ENCODE assay signal across 8 mouse cellular contexts in the genomic region with DNA sequence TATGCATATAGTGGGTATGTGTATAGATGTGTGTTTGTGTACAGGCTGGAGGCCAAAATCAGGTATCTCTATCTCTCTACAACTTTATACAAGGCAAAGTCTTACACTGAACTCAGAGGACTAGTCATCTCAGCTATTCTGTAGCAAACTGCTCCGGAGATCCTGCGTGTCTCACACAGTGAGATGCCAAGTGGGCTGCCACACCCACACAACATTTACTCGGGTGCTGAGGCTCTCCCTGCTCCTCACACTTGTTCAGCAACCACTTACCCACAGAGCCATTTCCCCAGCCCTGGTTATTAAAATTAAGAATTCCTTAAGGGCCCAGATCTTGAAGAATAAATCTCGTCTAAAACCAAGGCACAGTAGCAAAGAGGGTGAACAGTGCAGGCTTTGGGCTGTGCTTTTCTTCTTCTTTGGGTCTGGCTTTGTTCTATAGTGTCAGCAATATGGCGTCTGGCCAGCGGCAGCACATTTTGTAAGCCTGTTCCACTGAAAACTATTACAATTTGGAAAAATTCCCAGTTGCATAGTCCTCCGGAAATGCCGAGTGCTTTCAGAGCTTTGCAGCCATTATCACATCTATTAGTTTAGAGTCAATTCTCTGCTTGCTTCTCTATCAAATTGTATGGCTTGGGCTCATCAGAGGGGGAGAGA. TPM values are rescaled to one million over a fixed set of nuclear protein-coding genes. Genes with fewer than 3 reads are reported as not detected.
A peak's percentile ranks its signal among the peaks of the same experiment; 100 is the strongest.
DNase-seq lines count a peak whose midpoint lies in the region; ATAC-seq lines count a peak whose summit lies in the region.

No protein-coding gene starts in this region.

- peak; percentile 48 for DNase-seq in gastrocnemius, postnatal 10 days
- DNase-seq in gastrocnemius, adult 18-20 months (ENCODE audit: low spot score): no peak
- peak; percentile 37 for DNase-seq in ovary, postnatal 36 days (ENCODE audit: low spot score)
- no peak for DNase-seq in ovary, adult 18-20 months (ENCODE audit: low spot score)
- peak; percentile 73 for DNase-seq in hindbrain, embryonic 14.5 days (ENCODE audit: low spot score)
- DNase-seq in spleen, adult 18-20 months: no peak

- H3K9ac ChIP-seq in hindbrain, embryonic 14.5 days: no peak overlapping the region
- H3K9ac ChIP-seq in midbrain, embryonic 16.5 days (ENCODE audit: low read depth, low read length): no peak overlapping the region

- H3K27me3 ChIP-seq in hindbrain, embryonic 14.5 days (ENCODE audit: control insufficient read depth, insufficient read depth, low read length): no peaks in the 10 kb centered on the region
- no peaks in the 10 kb centered on the region for H3K27me3 ChIP-seq in midbrain, embryonic 16.5 days (ENCODE audit: control insufficient read depth, insufficient read depth, low read depth, low read length)

- H3K36me3 ChIP-seq in hindbrain, embryonic 14.5 days (replicated peaks; ENCODE audit: control insufficient read depth, insufficient read depth): no peaks in the 10 kb centered on the region
- H3K36me3 ChIP-seq in midbrain, embryonic 16.5 days (ENCODE audit: control insufficient read depth, insufficient read depth, low read length): no peaks in the 10 kb centered on the region

- peak; percentile 69 for ATAC-seq in hindbrain, embryonic 14.5 days (ENCODE audit: low FRiP score)
- ATAC-seq in midbrain, embryonic 16.5 days: peak; percentile 75
- no peak for ATAC-seq in megakaryocyte-erythroid progenitor cell, adult 5-6 weeks (replicated peaks; ENCODE audit: low FRiP score, low TSS enrichment, poor library complexity, severe bottlenecking)

- H3K9me3 ChIP-seq in hindbrain, embryonic 14.5 days (ENCODE audit: control insufficient read depth, low read length): no peaks in the 10 kb centered on the region
- no peaks in the 10 kb centered on the region for H3K9me3 ChIP-seq in midbrain, embryonic 16.5 days (replicated peaks; ENCODE audit: control insufficient read depth, low read length, poor library complexity, severe bottlenecking)

- H3K4me1 ChIP-seq in hindbrain, embryonic 14.5 days (replicated peaks; ENCODE audit: control insufficient read depth, insufficient read depth, low read length): peaks cover 23% of the 10 kb centered on the region
- H3K4me1 ChIP-seq in midbrain, embryonic 16.5 days (ENCODE audit: control insufficient read depth, insufficient read depth, low read length): no peaks in the 10 kb centered on the region; the same call in 1 of the 2 replicates

- no peak overlapping the region for H3K4me2 ChIP-seq in hindbrain, embryonic 14.5 days (replicated peaks)
- no peak overlapping the region for H3K4me2 ChIP-seq in midbrain, embryonic 16.5 days (ENCODE audit: low read length)

- WGBS in hindbrain, embryonic 14.5 days: 45% methylated on average over 8 of the region's 8 CpGs
- WGBS in midbrain, embryonic 16.5 days: 44% methylated on average over 8 of the region's 8 CpGs

- no peak overlapping the region for H3K4me3 ChIP-seq in hindbrain, embryonic 14.5 days (replicated peaks; ENCODE audit: low read length)
- no peak overlapping the region for H3K4me3 ChIP-seq in midbrain, embryonic 16.5 days (ENCODE audit: low read depth, low read length)

- peak overlapping the region; percentile 78 for H3K27ac ChIP-seq in hindbrain, embryonic 14.5 days
- H3K27ac ChIP-seq in midbrain, embryonic 16.5 days (ENCODE audit: low read length): peak overlapping the region; percentile 35

RNA-seq across cellular contexts. Expression of gene Gsap, which starts 17.2 kb away (rescaled TPM):
- total RNA-seq in gastrocnemius, postnatal 10 days (2021): 1 to 10 TPM; 3.5 to 5.9 TPM
- 1 to 10 TPM in 1 of 2 experiments, under 1 TPM in 1; 0.74 to 1.1 TPM for total RNA-seq in gastrocnemius, adult 18-20 months (2021)
- polyA plus RNA-seq in hindbrain, embryonic 14.5 days (2014; fragmentation: Nextera tagmentation; extraction: Ambion mirVana): 14.4 and 15.5 TPM in 2 replicates
- polyA plus RNA-seq in midbrain, embryonic 16.5 days (2015; fragmentation: Nextera tagmentation; extraction: Ambion mirVana): 10.6 and 12.4 TPM in 2 replicates
- 1.5 and 2.6 TPM in 2 replicates for total RNA-seq in megakaryocyte-erythroid progenitor cell, adult 5-6 weeks (2014; fragmentation: Nextera tagmentation)
- 1.1 and 1.3 TPM in 2 replicates for total RNA-seq in megakaryocyte-erythroid progenitor cell, adult 5-6 weeks (2017)

Comparison
In these comparisons a context has a peak if more than half of its experiments do, and no peak if none do; other contexts are left out.
1. DNase-seq: peak in gastrocnemius, postnatal 10 days (single experiment), ovary, postnatal 36 days (single experiment) and hindbrain, embryonic 14.5 days (single experiment); none in gastrocnemius, adult 18-20 months (single experiment), ovary, adult 18-20 months (single experiment) and spleen, adult 18-20 months (0 of 2).